Mouse (Mus musculus): ENCODE data around the gene Iqsec1. TPM values are rescaled to one million over a fixed set of nuclear protein-coding genes. Genes with fewer than 3 reads are reported as not detected.

The Iqsec1 gene
- total and polyA plus RNA-seq, 2 experiments from 2014 or later, result 29.0 to 175 TPM

DNA sequence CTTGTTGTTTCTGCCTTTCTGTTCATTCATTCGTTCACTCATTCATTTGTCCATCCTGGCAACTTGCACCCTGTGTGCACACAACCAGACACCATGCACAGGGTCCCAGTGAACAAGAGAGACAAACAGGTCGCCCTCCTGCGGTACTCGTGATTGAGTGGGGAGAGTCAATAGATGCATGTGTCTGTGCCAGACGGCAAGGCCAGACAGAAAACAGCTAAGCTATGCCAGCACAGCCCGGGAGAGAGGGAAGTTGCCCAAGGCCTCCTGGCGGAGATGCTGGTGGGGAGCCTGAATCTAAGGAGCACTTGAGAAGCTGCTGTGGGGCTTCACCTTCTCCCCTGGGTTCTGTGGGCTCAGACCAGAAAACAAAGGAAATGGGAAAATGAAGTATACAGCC, 373.1 kb downstream of the Iqsec1 start:
- Histone ChIP-seq H3K9me3 (ENCODE audit: low read length) (no peaks in the 10 kb centered on the region), H3K27ac (no peak overlapping the region), H3K4me2 (ENCODE audit: low read depth, low read length) (no peak overlapping the region), H3K4me3 (ENCODE audit: low read length) (no peak overlapping the region), H3K27me3 (ENCODE audit: insufficient read depth, low read length) (no peaks in the 10 kb centered on the region), H3K9ac (replicated peaks; ENCODE audit: low read length) (no peak overlapping the region), H3K4me1 (ENCODE audit: insufficient read depth, low read length) (no peaks in the 10 kb centered on the region), H3K36me3 (ENCODE audit: insufficient read depth, low read length) (no peaks in the 10 kb centered on the region)
- 48% methylated on average over 7 of the region's 7 CpGs for WGBS
- ATAC-seq, result no peak
- TF ChIP-seq CTCF (IDR thresholded peaks at IDR 0.05; ENCODE audit: low read depth), result no peak
- DNase-seq (ENCODE audit: low spot score), result no peak

DNA sequence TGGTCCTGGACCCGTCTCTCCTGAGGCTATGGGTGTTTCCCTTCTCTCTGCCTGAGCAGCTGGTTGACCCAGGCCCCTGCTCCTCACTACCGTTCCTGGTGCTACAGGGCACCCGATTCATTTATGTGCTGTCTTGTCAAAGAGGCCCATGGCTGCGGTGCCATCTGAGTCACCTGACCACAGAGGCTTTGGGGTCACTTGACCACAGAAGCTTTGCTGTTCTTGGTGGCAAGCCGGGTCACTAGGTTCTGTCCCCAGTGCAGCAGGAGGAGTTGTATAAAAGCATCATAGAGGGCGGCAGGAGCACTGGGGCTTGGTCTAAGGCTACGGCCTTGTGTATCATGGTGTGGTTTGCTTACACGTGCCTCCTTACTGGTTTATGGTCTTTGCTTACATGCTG, 375.2 kb downstream of the Iqsec1 start:
- no peak overlapping the region for H3K4me2 ChIP-seq (ENCODE audit: low read depth, low read length)

DNA sequence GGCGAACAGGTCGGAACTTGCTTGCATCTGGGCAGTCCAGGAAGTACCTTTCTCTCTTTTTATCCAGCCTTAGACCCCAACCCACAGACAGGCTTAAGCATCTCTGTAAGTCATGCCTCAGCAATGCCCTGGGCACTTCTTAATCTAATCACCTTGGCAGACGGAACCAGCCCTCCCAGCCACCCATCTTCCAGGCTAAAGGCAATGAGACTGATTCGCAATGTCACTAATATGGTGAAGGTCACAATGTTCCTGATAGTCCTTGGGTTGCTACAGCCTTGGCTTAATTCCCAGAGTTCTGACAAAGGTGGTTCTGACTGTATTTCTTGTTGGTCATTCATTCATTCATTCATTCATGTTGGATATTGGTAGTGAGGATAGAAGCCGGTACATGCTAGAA, 378.2 kb downstream of the Iqsec1 start:
- no peaks in the 10 kb centered on the region for H3K27me3 ChIP-seq (ENCODE audit: insufficient read depth, low read length)
- peaks cover 1% of the 10 kb centered on the region; the same call in 1 of the 2 replicates for H3K4me1 ChIP-seq (ENCODE audit: insufficient read depth, low read length)
- no peaks in the 10 kb centered on the region for H3K9me3 ChIP-seq (ENCODE audit: low read length)
- no peaks in the 10 kb centered on the region for H3K36me3 ChIP-seq (ENCODE audit: insufficient read depth, low read length)
- no peak for ATAC-seq
- no peak overlapping the region for H3K9ac ChIP-seq (replicated peaks; ENCODE audit: low read length)
- no peak overlapping the region for H3K4me3 ChIP-seq (ENCODE audit: low read length)
- 91% methylated on average over 5 of the region's 5 CpGs for WGBS
- no peak for DNase-seq (ENCODE audit: low spot score)
- H3K27ac ChIP-seq, result no peak overlapping the region
- TF ChIP-seq CTCF (IDR thresholded peaks at IDR 0.05; ENCODE audit: low read depth), result no peak
- no peak overlapping the region for H3K4me2 ChIP-seq (ENCODE audit: low read depth, low read length)

More for the DNA sequence above, 375.2 kb downstream of the Iqsec1 start:
- H3K4me3 ChIP-seq (ENCODE audit: low read length), result no peak overlapping the region
- WGBS, result 86% methylated on average over 8 of the region's 8 CpGs
- no peak for TF ChIP-seq CTCF (IDR thresholded peaks at IDR 0.05; ENCODE audit: low read depth)
- no peaks in the 10 kb centered on the region for H3K4me1 ChIP-seq (ENCODE audit: insufficient read depth, low read length)
- H3K9ac ChIP-seq (replicated peaks; ENCODE audit: low read length), result no peak overlapping the region
- no peaks in the 10 kb centered on the region for H3K9me3 ChIP-seq (ENCODE audit: low read length)
- H3K36me3 ChIP-seq (ENCODE audit: insufficient read depth, low read length), result no peaks in the 10 kb centered on the region
- no peaks in the 10 kb centered on the region for H3K27me3 ChIP-seq (ENCODE audit: insufficient read depth, low read length)
- DNase-seq (ENCODE audit: low spot score) (no peak), ATAC-seq (no peak)
- H3K27ac ChIP-seq, result no peak overlapping the region

DNA sequence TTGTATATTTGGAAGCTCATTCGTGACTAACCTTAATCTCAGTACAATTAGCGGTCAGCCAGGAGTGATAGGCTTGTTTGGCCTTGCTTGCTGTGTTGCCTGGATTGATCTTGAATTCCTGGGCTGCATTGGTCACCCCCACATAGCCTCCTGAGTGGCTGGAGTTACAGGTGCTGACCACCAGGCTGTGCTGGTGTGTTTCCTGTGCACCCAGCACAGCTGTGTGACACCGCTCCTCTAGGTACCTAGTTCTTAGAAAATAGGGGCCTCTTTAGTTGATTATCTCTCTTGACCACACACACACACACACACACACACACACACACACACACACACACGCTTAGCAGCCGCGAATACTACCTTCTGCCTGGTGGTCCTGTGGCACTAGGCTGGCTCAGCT, 380.3 kb downstream of the Iqsec1 start:
- H3K27me3 ChIP-seq (ENCODE audit: insufficient read depth, low read length), result no peaks in the 10 kb centered on the region
- no peak for ATAC-seq
- no peak overlapping the region for H3K4me3 ChIP-seq (ENCODE audit: low read length)
- H3K9me3 ChIP-seq (ENCODE audit: low read length), result no peaks in the 10 kb centered on the region
- no peak overlapping the region for H3K9ac ChIP-seq (replicated peaks; ENCODE audit: low read length)
- peak; percentile 69 for TF ChIP-seq CTCF (IDR thresholded peaks at IDR 0.05; ENCODE audit: low read depth)
- peak; percentile 28 for DNase-seq (ENCODE audit: low spot score)
- H3K27ac ChIP-seq, result no peak overlapping the region
- WGBS, result 79% methylated on average over 6 of the region's 6 CpGs
- H3K4me1 ChIP-seq (ENCODE audit: insufficient read depth, low read length), result peaks cover 5% of the 10 kb centered on the region; the same call in 1 of the 2 replicates
- no peaks in the 10 kb centered on the region for H3K36me3 ChIP-seq (ENCODE audit: insufficient read depth, low read length)
- H3K4me2 ChIP-seq (ENCODE audit: low read depth, low read length), result no peak overlapping the region

DNA sequence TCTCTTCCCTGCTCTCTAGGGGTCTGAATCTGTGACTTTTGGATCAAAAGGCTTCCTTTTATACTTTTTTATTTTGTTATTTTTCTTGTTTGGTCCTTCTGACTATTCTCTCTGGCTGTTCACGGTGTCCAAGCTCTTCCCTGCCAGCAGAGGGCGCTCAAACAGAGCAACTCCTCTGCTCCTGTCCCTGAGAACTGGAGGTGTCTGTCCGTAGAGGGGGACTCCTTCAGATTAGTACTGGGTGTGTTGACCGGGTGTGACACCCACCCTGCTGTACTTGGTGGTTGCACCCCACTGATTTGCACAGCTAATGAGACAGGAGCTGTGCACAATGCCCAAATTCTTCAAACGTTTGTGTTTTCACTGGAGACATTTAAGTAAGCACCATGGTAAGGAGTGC, 381.3 kb downstream of the Iqsec1 start:
- Histone ChIP-seq H3K27ac (no peak overlapping the region), H3K27me3 (ENCODE audit: insufficient read depth, low read length) (no peaks in the 10 kb centered on the region), H3K4me3 (ENCODE audit: low read length) (no peak overlapping the region), H3K4me2 (ENCODE audit: low read depth, low read length) (no peak overlapping the region), H3K9me3 (ENCODE audit: low read length) (no peaks in the 10 kb centered on the region), H3K36me3 (ENCODE audit: insufficient read depth, low read length) (no peaks in the 10 kb centered on the region), H3K4me1 (ENCODE audit: insufficient read depth, low read length) (peaks cover 5% of the 10 kb centered on the region; the same call in 1 of the 2 replicates), H3K9ac (replicated peaks; ENCODE audit: low read length) (no peak overlapping the region)
- TF ChIP-seq CTCF (IDR thresholded peaks at IDR 0.05; ENCODE audit: low read depth), result peak; percentile 87
- DNase-seq (ENCODE audit: low spot score) (peak; percentile 81), ATAC-seq (no peak)
- 13% methylated on average over 5 of the region's 5 CpGs for WGBS

DNA sequence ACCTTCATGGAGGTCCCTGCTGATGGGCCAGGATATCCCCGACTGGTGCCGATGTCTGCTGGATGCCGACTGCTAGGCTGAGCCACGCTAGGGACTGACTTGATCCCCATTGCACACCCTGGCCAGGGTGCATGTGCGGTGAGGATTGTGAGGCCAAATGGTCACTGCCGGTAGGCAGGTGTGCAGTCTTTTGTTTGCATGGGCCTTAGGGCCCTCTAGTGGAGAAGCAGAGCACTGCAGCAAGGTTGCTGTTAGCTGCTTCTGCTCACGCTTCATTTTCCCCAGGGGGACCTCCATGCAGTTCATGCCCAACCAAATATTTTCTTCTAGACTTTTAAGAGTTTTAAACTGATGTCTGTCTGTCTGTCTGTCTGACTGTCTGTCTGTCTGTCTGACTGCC, 381.9 kb downstream of the Iqsec1 start:
- Histone ChIP-seq H3K27me3 (ENCODE audit: insufficient read depth, low read length) (no peaks in the 10 kb centered on the region), H3K36me3 (ENCODE audit: insufficient read depth, low read length) (no peaks in the 10 kb centered on the region), H3K9me3 (ENCODE audit: low read length) (no peaks in the 10 kb centered on the region), H3K4me1 (ENCODE audit: insufficient read depth, low read length) (peaks cover 5% of the 10 kb centered on the region; the same call in 1 of the 2 replicates), H3K4me2 (ENCODE audit: low read depth, low read length) (no peak overlapping the region), H3K27ac (no peak overlapping the region), H3K4me3 (ENCODE audit: low read length) (no peak overlapping the region), H3K9ac (replicated peaks; ENCODE audit: low read length) (no peak overlapping the region)
- 24% methylated on average over 7 of the region's 7 CpGs for WGBS
- ATAC-seq (no peak), DNase-seq (ENCODE audit: low spot score) (peak; percentile 87)
- TF ChIP-seq CTCF (IDR thresholded peaks at IDR 0.05; ENCODE audit: low read depth), result peak; percentile 94

Small RNA genes lying within 50 kb of the gene (microRNA-seq; reads per million reads assigned to microRNA genes)
- gene Gm24816, result 0 reads per million in 2 experiments

Other genes starting within 250 kb of the Iqsec1 start
- gene Nup210, start 128.1 kb upstream of the Iqsec1 start, total RNA-seq (2014; rRNA removed), result 63.0 and 76.0 TPM in 2 replicates
- gene Nup210, start 128.1 kb upstream of the Iqsec1 start, polyA plus RNA-seq (2015; fragmentation: Nextera tagmentation; extraction: Ambion mirVana), result 14.7 and 15.6 TPM in 2 replicates
- 100 and 111 TPM in 2 replicates for gene Hdac11, start 168.0 kb upstream of the Iqsec1 start, total RNA-seq (2014; rRNA removed)
- 50.1 and 50.7 TPM in 2 replicates for gene Hdac11, start 168.0 kb upstream of the Iqsec1 start, polyA plus RNA-seq (2015; fragmentation: Nextera tagmentation; extraction: Ambion mirVana)
- gene Fbln2, start 223.8 kb upstream of the Iqsec1 start, total RNA-seq (2014; rRNA removed), result 50.6 and 50.9 TPM in 2 replicates
- gene Fbln2, start 223.8 kb upstream of the Iqsec1 start, polyA plus RNA-seq (2015; fragmentation: Nextera tagmentation; extraction: Ambion mirVana), result 18.5 and 21.2 TPM in 2 replicates

Measured in hindbrain, postnatal 0 days (tissue).